Mouse (Mus musculus) myocyte (in vitro differentiated cells): Measurements from ENCODE around the gene Trim7. TPM values are rescaled to one million over a fixed set of nuclear protein-coding genes. Genes with fewer than 3 reads are reported as not detected.

Experiments used
- H3K27me3 ChIP-seq: one replicate; pipeline ENCODE4 v1.6.1; 2011; ENCODE audit not compliant: control insufficient read depth, insufficient read depth, insufficient read length
- H3K36me3 ChIP-seq: one replicate; pipeline ENCODE4 v1.6.1; 2011; ENCODE audit not compliant: control insufficient read depth, insufficient read depth
- H3K4me2 ChIP-seq: one replicate; pipeline ENCODE4 v1.6.1; 2011; ENCODE audit warnings: low read depth, control low read depth
- H3K4me3 ChIP-seq: one replicate; pipeline ENCODE4 v1.5.1; 2011; ENCODE audit warnings: mild to moderate bottlenecking, control low read depth, moderate library complexity
- H3K79me2 ChIP-seq: one replicate; pipeline ENCODE4 v1.6.1; 2011; ENCODE audit not compliant: control insufficient read depth, insufficient read depth
- H3ac ChIP-seq: one replicate; pipeline ENCODE4 v1.6.1; 2011; ENCODE audit not compliant: control insufficient read depth, insufficient read length
- CEBPB ChIP-seq: IDR thresholded peaks from 2 replicates; pipeline ENCODE4 v1.6.1; 2011; ENCODE audit warnings: mild to moderate bottlenecking, moderate library complexity; ENCODE audit not compliant: poor library complexity, insufficient read depth, severe bottlenecking
- E2F4 ChIP-seq: IDR thresholded peaks from one replicate; pipeline ENCODE4 v1.6.1; 2011; ENCODE audit warnings: mild to moderate bottlenecking, control low read depth, moderate library complexity; ENCODE audit not compliant: insufficient read depth
- MAX ChIP-seq: IDR thresholded peaks from one replicate; pipeline ENCODE4 v1.6.1; 2011; ENCODE audit warnings: low read depth, mild to moderate bottlenecking, control low read depth
- MYOD1 ChIP-seq, 3 experiments: IDR thresholded peaks; one replicate each; pipeline ENCODE4 v1.6.1; 2011; ENCODE audit warnings: control low read depth in 2 of 3, low read depth in 2 of 3, mild to moderate bottlenecking in 2 of 3, moderate library complexity in 1 of 3; ENCODE audit not compliant: insufficient read length in 2 of 3, control insufficient read depth in 1 of 3
- MYOG ChIP-seq, 3 experiments: IDR thresholded peaks; one replicate each; pipeline ENCODE4 v1.6.1; 2011; ENCODE audit warnings: control low read depth in 2 of 3, low read depth in 2 of 3, mild to moderate bottlenecking in 2 of 3; ENCODE audit not compliant: insufficient read length in 2 of 3, control insufficient read depth in 1 of 3, insufficient read depth in 1 of 3
- POLR2A ChIP-seq: IDR thresholded peaks from one replicate; pipeline ENCODE4 v1.6.1; 2011; ENCODE audit warnings: low read depth, mild to moderate bottlenecking, control low read depth, moderate library complexity; ENCODE audit not compliant: insufficient read length
- POLR2AphosphoS2 ChIP-seq: IDR thresholded peaks from one replicate; pipeline ENCODE4 v1.6.1; 2011; ENCODE audit warnings: low read depth, control low read depth; ENCODE audit not compliant: insufficient read length
- REST ChIP-seq: IDR thresholded peaks from one replicate; pipeline ENCODE4 v1.6.1; 2011; ENCODE audit warnings: mild to moderate bottlenecking, control low read depth, moderate library complexity; ENCODE audit not compliant: insufficient read depth, insufficient read length
- SRF ChIP-seq: IDR thresholded peaks from one replicate; pipeline ENCODE4 v1.6.1; 2011; ENCODE audit warnings: low read depth; ENCODE audit not compliant: control insufficient read depth, insufficient read length
- TCF12 ChIP-seq: IDR thresholded peaks from one replicate; pipeline ENCODE4 v1.6.1; 2011; ENCODE audit warnings: mild to moderate bottlenecking, control low read depth; ENCODE audit not compliant: poor library complexity, insufficient read depth, severe bottlenecking
- TCF3 ChIP-seq: IDR thresholded peaks from one replicate; pipeline ENCODE4 v1.6.1; 2011; ENCODE audit warnings: low read depth, control low read depth; ENCODE audit not compliant: insufficient read length
- USF1 ChIP-seq: IDR thresholded peaks from one replicate; pipeline ENCODE4 v1.6.1; 2011; ENCODE audit warnings: low read depth, mild to moderate bottlenecking, control low read depth, moderate library complexity
- polyA plus RNA-seq: library from polyadenylated mRNA; unstranded; fragments of >200 nt; fragmentation: generic; extraction: Trizol; gene quantifications from one replicate; pipeline ENCODE4 v1.2.1, GENCODE M21; 2012; ENCODE audit warnings: missing spikeins

Gene Trim7
- polyA plus RNA-seq, 1 experiment = 5.4 TPM

DNA sequence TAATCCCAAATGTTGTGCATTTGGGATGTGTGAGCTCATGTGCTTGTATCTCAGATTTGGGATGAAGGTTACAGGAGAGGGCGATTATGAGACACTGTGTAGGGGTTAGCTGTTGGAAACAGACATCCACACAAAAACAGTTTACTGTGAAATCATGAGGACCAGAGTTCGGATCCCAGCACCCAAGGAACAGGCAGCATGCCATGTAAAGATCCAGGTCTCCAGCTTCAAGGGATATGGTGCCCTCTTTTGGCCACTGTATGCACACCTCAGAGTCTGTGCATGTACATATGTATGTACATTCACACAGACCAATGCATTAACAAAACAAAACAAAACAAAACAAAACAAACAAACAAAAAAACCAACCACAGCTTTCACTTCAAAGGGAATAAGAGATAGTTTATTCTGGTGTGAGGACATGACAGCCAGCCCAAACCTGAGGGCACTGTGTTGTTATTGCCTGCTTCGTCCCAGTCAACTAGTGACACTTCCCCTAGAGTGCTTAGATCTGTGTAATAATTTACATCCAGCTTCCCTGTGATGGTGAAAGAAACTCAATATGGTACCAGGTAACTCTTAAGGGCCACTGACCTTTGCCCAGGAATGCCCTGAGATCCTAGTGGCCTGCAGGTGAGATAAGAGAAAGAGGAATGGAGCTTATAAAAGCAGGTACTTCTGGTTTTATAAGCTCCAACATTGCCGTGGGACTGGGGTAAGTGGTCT is 25.5 kb downstream of the Trim7 start:
- no peak for TF ChIP-seq MYOD1 (IDR thresholded peaks at IDR 0.05; ENCODE audit: control insufficient read depth in 1 of 3, insufficient read length in 2 of 3, low read depth in 2 of 3)
- no peak for TF ChIP-seq TCF12
- TF ChIP-seq USF1 = no peak
- TF ChIP-seq MAX = no peak
- TF ChIP-seq SRF = no peak
- no peak for TF ChIP-seq POLR2A
- no peak for TF ChIP-seq POLR2AphosphoS2
- no peak for TF ChIP-seq MYOG (IDR thresholded peaks at IDR 0.05; ENCODE audit: control insufficient read depth in 1 of 3, insufficient read depth in 1 of 3, insufficient read length in 2 of 3, low read depth in 2 of 3)
- TF ChIP-seq REST = no peak
- no peak for TF ChIP-seq CEBPB
- TF ChIP-seq TCF3 = no peak
- TF ChIP-seq E2F4 = no peak
- H3ac ChIP-seq = no peak overlapping the region
- no peak overlapping the region for H3K4me2 ChIP-seq
- no peaks in the 10 kb centered on the region for H3K36me3 ChIP-seq
- no peak overlapping the region for H3K4me3 ChIP-seq
- H3K79me2 ChIP-seq = no peaks in the 10 kb centered on the region
- no peaks in the 10 kb centered on the region for H3K27me3 ChIP-seq

DNA sequence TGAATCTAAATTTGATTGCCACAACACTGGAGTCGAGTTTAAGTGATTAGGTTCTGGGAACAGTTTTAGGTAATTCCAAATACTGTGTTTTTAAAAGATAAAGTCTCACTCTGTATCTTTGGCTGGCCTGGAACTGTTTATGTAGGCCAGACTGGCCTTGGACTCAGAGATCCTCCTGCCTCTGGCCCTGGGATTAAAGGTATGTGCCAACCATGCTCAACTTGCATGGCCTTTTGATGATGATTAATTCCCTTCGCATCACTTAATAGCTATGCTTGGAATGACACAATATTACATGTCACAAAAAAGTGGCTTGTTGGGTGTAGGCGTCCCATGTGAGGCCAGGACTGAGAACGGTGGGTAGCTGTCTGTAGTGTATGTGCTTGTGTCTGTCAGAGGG is 26.2 kb downstream of the Trim7 start:
- peak overlapping the region; percentile 93 for H3K4me2 ChIP-seq
- H3K79me2 ChIP-seq = no peaks in the 10 kb centered on the region
- H3K4me3 ChIP-seq = peak overlapping the region; percentile 53
- H3K27me3 ChIP-seq = no peaks in the 10 kb centered on the region
- no peaks in the 10 kb centered on the region for H3K36me3 ChIP-seq
- TF ChIP-seq SRF = no peak
- TF ChIP-seq E2F4 = no peak
- no peak for TF ChIP-seq USF1
- no peak for TF ChIP-seq POLR2A
- no peak for TF ChIP-seq TCF12
- no peak for TF ChIP-seq MAX
- no peak overlapping the region for H3ac ChIP-seq

DNA sequence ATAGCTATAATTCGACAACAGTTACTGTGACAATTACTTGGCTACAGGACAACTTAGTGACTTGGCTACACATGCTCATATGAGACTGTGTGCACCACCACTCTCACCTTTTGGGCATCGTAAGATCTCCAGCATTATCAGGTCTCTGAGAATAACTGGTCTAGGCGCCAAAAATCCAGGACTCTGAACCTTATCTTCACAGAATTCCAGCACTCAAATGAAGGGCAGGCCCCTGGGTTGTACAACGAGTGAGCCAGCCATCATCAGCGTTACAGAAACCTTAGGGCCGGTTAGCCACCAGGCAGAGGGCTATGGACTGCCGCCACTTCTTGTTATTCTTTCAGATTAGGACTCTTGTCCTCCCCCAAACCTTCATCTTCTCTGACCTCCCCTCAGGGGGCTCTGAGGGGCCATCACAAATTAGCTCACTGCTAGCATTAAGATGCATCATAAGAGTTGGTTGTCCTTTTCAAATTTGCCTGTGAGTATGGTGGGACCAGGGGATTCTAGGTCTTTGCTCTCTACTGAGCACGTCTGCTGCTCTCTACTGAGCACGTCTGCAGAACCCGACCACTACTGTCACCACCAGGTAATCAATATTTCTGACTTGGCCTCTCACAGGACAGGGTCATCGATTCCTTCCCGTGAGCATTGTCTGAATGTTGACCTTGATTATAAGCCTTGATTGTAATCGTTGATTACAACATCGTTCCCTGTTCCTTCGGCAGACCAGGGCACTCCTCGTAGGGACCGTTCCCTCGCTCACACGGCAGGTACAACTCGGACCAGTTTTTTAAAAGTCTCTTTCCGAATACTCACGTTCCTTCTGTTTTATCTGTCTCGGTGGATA is 26.9 kb downstream of the Trim7 start:
- Histone ChIP-seq H3K4me3 (peak overlapping the region; percentile 53), H3K4me2 (peak overlapping the region; percentile 93)
- TF ChIP-seq MYOD1 (IDR thresholded peaks at IDR 0.05; ENCODE audit: control insufficient read depth in 1 of 3, insufficient read length in 2 of 3, low read depth in 2 of 3) = no peak
- TF ChIP-seq E2F4 = no peak
- TF ChIP-seq USF1 = no peak
- TF ChIP-seq CEBPB = no peak

DNA sequence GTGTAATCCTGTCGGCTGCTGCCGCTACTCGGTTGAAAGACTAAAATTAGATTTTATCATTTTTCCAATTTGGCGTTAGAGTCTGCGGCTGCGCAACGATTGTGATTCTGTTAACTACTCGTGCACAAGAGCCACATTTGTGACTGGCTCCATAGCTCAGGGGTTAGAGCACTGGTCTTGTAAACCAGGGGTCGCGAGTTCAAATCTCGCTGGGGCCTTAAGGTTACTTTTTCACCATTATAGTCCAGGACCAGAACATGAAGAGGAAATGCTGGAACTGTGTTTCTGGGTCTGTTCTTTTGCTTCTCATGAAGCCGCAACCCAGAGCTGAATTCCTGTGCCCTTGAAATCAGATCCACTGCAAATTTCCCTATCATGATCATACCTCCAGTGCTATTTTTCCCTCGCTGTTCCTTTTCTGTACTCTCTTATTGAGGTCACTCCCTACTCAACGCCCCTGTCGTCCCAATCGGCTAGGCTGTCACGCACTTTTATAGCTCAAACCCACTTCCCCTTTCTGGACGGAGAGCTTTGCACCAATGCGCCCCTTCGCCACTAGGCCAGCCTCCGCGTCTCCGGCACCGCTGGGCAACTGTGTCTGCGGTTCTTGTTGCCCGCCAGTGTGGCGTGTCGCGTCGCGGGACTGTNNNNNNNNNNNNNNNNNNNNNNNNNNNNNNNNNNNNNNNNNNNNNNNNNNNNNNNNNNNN is 27.7 kb downstream of the Trim7 start:
- TF ChIP-seq TCF3 = no peak
- TF ChIP-seq SRF = no peak
- TF ChIP-seq E2F4 = peak; percentile 36
- TF ChIP-seq TCF12 = no peak
- TF ChIP-seq POLR2AphosphoS2 = no peak
- H3K79me2 ChIP-seq = no peaks in the 10 kb centered on the region

More for the DNA sequence above, 26.9 kb downstream of the Trim7 start:
- Histone ChIP-seq H3ac (no peak overlapping the region), H3K79me2 (no peaks in the 10 kb centered on the region), H3K27me3 (no peaks in the 10 kb centered on the region), H3K36me3 (no peaks in the 10 kb centered on the region)

DNA sequence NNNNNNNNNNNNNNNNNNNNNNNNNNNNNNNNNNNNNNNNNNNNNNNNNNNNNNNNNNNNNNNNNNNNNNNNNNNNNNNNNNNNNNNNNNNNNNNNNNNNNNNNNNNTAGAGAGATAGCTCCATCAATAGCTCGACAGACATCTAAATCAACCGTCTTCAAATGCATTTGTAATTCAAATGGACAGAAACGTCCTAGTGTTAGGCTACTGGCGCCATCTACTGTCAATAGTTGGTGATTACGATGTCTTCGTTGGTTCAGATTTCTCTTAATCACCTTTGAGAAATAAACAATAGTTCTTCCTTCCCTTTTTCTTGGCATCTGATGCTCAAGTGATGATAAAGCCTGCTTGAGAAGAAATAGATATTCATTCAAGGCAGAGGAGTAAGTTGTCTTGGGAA is 33.1 kb downstream of the Trim7 start:
- H3ac ChIP-seq = no peak overlapping the region
- peak overlapping the region; percentile 53 for H3K4me3 ChIP-seq
- H3K36me3 ChIP-seq = no peaks in the 10 kb centered on the region
- H3K4me2 ChIP-seq = peak overlapping the region; percentile 75
- no peaks in the 10 kb centered on the region for H3K27me3 ChIP-seq
- no peaks in the 10 kb centered on the region for H3K79me2 ChIP-seq
- no peak for TF ChIP-seq POLR2A
- TF ChIP-seq TCF12 = no peak
- TF ChIP-seq MYOD1 (IDR thresholded peaks at IDR 0.05; ENCODE audit: control insufficient read depth in 1 of 3, insufficient read length in 2 of 3, low read depth in 2 of 3) = no peak
- TF ChIP-seq MAX = no peak
- no peak for TF ChIP-seq CEBPB
- no peak for TF ChIP-seq REST
- no peak for TF ChIP-seq E2F4
- no peak for TF ChIP-seq USF1
- TF ChIP-seq TCF3 = no peak
- no peak for TF ChIP-seq POLR2AphosphoS2
- TF ChIP-seq MYOG (IDR thresholded peaks at IDR 0.05; ENCODE audit: control insufficient read depth in 1 of 3, insufficient read depth in 1 of 3, insufficient read length in 2 of 3, low read depth in 2 of 3) = no peak
- TF ChIP-seq SRF = no peak

More for the DNA sequence above, 27.7 kb downstream of the Trim7 start:
- Histone ChIP-seq H3K4me2 (peak overlapping the region; percentile 93), H3K4me3 (peak overlapping the region; percentile 53), H3ac (peak overlapping the region; percentile 8), H3K36me3 (no peaks in the 10 kb centered on the region), H3K27me3 (no peaks in the 10 kb centered on the region)
